Mouse (Mus musculus) retina, embryonic 14.5 days (tissue): Measurements from ENCODE around the gene Serinc4.
A peak's percentile ranks its signal among the peaks of the same experiment; 100 is the strongest.
"Not testable (repeated sequence)": the region's sequence is repeated elsewhere in the genome, so short reads cannot be mapped to it uniquely, and the experiment has no call there.

Source experiments
- DNase-seq: peaks from one replicate; pipeline ENCODE4 v3.0.0-alpha.2; 2015; ENCODE audit warnings: low spot score

Serinc4 gene

DNA sequence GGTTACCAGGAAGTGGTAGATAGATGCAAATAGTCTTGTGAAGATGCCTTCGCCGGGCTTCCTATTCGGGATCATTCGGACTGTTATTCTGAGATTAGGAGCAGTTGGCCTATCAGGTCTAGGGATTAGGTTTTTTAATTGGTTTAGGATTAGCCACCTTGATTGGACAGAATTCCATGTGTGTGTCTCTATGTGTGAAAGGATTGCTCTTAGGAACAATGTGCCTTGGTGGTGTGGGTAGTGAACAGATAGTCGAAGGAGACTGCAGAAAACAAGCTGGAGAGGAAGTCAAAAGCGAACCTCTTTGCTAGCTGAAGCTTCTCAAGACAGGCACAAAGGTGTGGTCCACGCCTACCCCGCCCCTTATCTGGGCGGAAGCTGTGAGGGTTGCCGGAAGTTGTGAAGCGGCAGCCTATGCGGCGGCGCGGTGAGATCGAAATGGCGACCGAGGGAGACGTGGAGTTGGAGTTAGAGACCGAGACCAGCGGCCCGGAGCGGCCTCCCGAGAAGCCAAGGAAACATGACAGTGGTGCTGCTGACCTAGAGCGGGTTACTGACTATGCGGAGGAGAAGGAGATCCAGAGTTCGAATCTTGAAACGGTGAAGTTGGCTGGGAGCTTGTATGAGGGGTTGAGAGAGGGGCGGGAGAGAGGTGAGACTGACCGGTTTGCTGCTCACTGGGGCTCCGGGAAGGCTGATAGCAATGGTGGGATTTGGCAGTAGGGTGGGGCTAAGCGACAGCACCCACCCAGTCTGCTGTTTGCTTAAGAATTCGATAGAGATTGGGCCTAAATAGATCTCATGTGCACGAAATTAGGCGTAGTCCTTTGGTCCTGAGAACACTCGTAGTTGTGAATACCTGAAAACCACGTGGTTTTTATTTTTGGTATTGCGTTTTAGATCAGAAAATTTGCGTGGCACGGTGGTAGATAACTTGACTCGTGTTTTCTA lies at the start of gene Serinc4:
Gene Serinc4, minus strand, starts transcription at position 90 of the 951 bp plus-strand sequence.
- peak; percentile 84 for DNase-seq

GRCm38 (mm10) chr2:121501550-121501949 lies 45.0 kb upstream of the Serinc4 start:
- DNase-seq: not testable (repeated sequence)

- not testable (repeated sequence) for DNase-seq
Observed at GRCm38 (mm10) chr2:121484403-121484802, 27.8 kb upstream of the Serinc4 start.

GRCm38 (mm10) chr2:121483576-121483975 lies 27.0 kb upstream of the Serinc4 start:
- no peak for DNase-seq

- DNase-seq: not testable (repeated sequence)
Observed at GRCm38 (mm10) chr2:121480916-121481315, 24.3 kb upstream of the Serinc4 start.

DNA sequence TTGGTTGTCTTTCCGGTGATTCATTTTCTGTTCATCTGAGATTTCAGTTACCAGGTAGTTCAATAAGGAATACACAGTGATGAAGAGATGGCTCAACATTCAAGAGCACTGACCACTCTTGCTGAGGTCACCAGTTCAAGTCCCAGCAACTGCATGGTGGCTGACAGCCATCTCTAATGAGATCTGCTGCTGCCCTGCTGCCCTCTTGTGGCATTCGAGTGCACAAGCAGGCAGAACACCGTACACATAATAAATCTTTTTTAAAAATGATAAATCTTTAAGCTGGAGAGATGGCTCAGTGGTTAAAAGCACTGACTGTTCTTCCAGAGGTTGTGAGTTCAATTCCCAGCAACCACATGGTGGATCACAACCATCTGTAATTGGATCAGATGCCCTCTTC lies 23.9 kb upstream of the Serinc4 start:
- peak; percentile 8 for DNase-seq

GRCm38 (mm10) chr2:121477491-121478266 lies 21.1 kb upstream of the Serinc4 start:
- DNase-seq: no peak

GRCm38 (mm10) chr2:121475306-121475705 lies 18.7 kb upstream of the Serinc4 start:
- not testable (repeated sequence) for DNase-seq

DNA sequence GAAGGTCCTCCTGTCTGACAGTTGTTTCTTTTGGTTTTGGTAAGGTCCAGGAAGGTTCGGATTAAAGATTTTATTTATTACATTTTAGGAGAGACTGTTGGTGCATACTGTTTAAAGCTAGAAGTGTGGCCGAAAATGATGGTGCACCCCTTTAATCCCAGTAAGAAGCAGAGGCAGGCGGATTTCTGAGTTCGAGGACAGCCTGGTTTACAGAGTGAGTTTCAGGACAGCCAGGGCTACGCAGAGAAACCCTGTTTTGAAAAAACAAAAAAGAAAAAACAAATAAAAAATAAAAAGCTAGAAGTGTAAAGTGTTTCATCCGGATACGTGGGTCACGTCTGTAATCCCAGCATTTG lies 17.6 kb upstream of the Serinc4 start:
- no peak for DNase-seq

DNA sequence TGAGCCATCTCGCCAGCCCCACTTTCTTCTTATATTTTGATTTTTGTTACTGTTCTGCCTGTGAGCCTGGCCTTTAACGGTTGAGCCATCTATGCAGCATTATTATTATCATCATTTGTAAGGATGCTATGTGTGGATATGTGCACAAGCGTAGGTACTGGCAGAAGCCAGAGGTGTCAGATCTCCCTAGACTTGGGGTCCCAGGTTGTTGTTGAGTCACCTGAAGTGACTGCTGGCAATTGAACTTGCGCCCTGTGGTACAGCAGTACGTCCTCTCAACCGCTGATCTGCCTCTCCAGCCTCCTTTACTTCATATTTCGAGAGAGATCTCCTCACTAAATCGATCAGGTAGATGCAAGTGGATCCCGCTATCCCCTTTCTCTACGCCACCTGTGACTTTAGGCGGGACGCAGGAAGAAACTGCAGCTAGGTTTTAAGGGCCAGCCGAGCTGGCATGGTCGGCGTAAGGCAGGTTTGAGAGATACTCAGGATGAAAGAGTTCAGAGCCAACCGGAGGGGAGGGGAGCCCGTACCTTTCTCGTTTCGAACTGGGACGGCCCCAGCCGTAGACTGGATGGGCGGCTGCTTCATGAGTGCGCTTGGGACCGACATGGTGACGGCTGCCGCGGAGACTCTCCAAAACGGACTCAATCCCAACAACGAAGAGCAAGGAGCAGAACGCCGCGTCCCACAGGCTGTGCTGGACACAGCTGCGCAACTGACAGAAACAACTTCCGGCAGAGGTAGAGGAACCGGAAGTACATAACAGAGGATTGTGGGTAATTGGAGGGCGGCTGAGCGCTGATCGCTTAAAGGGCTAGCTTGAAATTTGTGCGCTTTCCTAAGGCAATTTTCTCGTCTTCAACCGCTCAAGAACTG lies 17.0 kb upstream of the Serinc4 start, which contains the start of gene Mfap1b:
Gene Mfap1b, minus strand, starts transcription at position 767 of the 879 bp plus-strand sequence.
- peak; percentile 91 for DNase-seq

- not testable (repeated sequence) for DNase-seq
Observed at GRCm38 (mm10) chr2:121472783-121473182, 16.2 kb upstream of the Serinc4 start.

- not testable (repeated sequence) for DNase-seq
Observed at GRCm38 (mm10) chr2:121468982-121469381, 12.4 kb upstream of the Serinc4 start.

- no peak for DNase-seq
Observed at GRCm38 (mm10) chr2:121460071-121460470, 3.5 kb upstream of the Serinc4 start.

GRCm38 (mm10) chr2:121455534-121455933 lies 1.0 kb downstream of the Serinc4 start:
- DNase-seq: no peak

GRCm38 (mm10) chr2:121453917-121454316 lies 2.7 kb downstream of the Serinc4 start:
- DNase-seq: no peak

DNA sequence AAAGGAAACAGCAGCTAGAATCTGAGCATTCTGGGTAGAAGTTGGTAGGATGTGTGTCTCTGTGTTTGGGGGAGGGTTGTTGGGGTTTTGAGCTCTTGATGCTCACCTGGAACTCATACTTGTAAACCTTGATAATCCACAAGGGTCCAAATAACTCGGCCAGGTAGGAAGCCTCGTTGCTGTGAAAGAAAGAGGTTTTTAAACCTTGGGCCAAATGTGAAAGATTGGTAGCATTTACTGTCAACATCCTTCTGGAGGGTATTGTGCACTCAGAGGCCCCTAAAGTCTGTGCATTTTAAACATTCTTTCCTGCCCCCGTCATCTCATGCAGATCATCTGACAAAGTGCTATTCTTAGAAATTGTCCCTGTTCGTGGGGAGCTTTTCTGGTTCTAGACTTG lies 3.6 kb downstream of the Serinc4 start, which contains the start of gene Hypk:
Gene Hypk, plus strand, starts transcription at position 301 of the 400 bp plus-strand sequence.
- DNase-seq: no peak

GRCm38 (mm10) chr2:121452361-121452760 lies 4.2 kb downstream of the Serinc4 start:
- DNase-seq: no peak

DNA sequence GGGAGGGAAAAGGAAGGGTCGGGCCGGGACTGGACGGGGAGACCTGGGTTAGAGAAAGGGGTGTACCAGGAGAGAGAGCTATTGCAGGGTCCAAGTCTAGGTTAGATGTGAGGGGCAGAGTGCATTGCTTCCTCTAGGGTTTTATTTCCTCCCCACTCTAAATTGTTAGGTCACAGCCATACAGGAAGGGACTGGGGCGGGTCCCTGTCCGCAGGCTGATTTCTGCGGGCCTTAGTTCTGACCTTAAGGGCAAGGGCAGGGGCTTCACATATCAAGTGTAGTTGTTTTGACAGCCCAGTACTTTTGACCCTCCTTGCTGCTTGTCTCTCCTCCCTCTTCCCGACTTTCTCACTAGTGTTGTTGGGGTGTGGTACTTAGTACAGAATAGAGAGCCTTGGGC lies 6.5 kb downstream of the Serinc4 start:
- DNase-seq: no peak

GRCm38 (mm10) chr2:121449545-121450011 lies 7.0 kb downstream of the Serinc4 start:
- DNase-seq: no peak

GRCm38 (mm10) chr2:121448739-121449535 lies 7.6 kb downstream of the Serinc4 start, which contains the start of gene Serf2:
Gene Serf2, plus strand, starts transcription at chr2:121449195.
- DNase-seq: peak; percentile 99
